9 mouse cellular contexts compared by ENCODE assay signal in the genomic region with DNA sequence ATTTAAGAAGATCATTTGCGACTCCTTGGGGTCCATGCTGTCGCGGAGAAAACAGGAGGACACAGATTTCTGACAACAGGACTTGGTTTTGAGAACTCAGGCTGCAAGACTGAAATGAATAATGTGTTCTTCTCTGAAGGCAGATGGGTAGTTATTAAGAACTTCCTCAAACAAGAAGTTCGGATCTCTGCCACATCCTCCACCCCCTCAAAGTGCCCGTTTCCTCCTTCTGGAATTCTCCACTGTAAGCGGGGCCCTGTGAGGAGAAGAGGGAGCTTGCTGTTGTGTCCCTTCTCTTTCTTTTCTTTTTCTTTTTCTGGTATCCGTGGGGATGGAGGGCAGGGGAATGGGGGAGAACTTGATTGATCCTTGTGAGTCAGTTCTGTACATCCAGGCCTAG.
"Had no signal": no experiment of that assay in that cellular context is flagged by ENCODE, and none has a peak within 500 bp of the region (broad histone marks: within the 10 kb centered on the region; RNA-seq: fewer than 3 reads in every experiment).

No protein-coding gene starts in this region.

- DNase-seq: kidney, postnatal 10 days; kidney, postnatal 4 days; left cerebral cortex, postnatal 4 days; right cerebral cortex, postnatal 14 days; thymus, postnatal 36 days had no signal

- H3K9me3 ChIP-seq: limb, embryonic 13.5 days; midbrain, embryonic 12.5 days had no signal

- H3K27me3 ChIP-seq: limb, embryonic 13.5 days; midbrain, embryonic 12.5 days had no signal

- H3K4me1 ChIP-seq: limb, embryonic 13.5 days; midbrain, embryonic 12.5 days had no signal

- H3K27ac ChIP-seq: limb, embryonic 13.5 days; liver, embryonic 14.5 days; midbrain, embryonic 12.5 days had no signal

- H3K9ac ChIP-seq: limb, embryonic 13.5 days; liver, embryonic 14.5 days; midbrain, embryonic 12.5 days had no signal

- H3K4me2 ChIP-seq: limb, embryonic 13.5 days; midbrain, embryonic 12.5 days had no signal

- ATAC-seq: intestine, postnatal 0 days had no signal

- H3K36me3 ChIP-seq: limb, embryonic 13.5 days; midbrain, embryonic 12.5 days had no signal

- H3K4me3 ChIP-seq: limb, embryonic 13.5 days; midbrain, embryonic 12.5 days had no signal
